Mouse (Mus musculus) lung, postnatal 0 days (tissue): ENCODE measurements around the gene Vps26c. TPM values are rescaled to one million over a fixed set of nuclear protein-coding genes. Genes with fewer than 3 reads are reported as not detected.
"Not testable (repeated sequence)": the region's sequence is repeated elsewhere in the genome, so short reads cannot be mapped to it uniquely, and the experiment has no call there.

Source experiments
- ATAC-seq: fragments of 200-750 bp; cut with Nextera tagmentation; 2 replicates; pipeline ENCODE4 v1.8.0; 2017; ENCODE audit warnings: moderate library complexity
- DNase-seq: peaks from one replicate; pipeline ENCODE4 v3.0.0-alpha.2; 2016; ENCODE audit warnings: low spot score
- H3K27ac ChIP-seq: fragments of 300-500 bp; sonication (generic); 2 replicates; pipeline ENCODE4 v1.5.1; 2014; ENCODE audit warnings: antibody characterized with exemption, mild to moderate bottlenecking, low read length, mixed read lengths
- H3K27me3 ChIP-seq: fragments of 300-500 bp; sonication (generic); replicated peaks from 2 replicates; pipeline ENCODE4 v1.6.1; 2014; ENCODE audit warnings: low read length, mixed read lengths; ENCODE audit not compliant: insufficient read depth
- H3K36me3 ChIP-seq: fragments of 300-500 bp; sonication (generic); 2 replicates; pipeline ENCODE4 v1.6.1; 2014; ENCODE audit warnings: low read length, mixed read lengths; ENCODE audit not compliant: insufficient read depth
- H3K4me1 ChIP-seq: fragments of 300-500 bp; sonication (generic); 2 replicates; pipeline ENCODE4 v1.6.1; 2014; ENCODE audit warnings: antibody characterized with exemption, low read depth, low read length, mixed read lengths; ENCODE audit not compliant: insufficient read depth
- H3K4me2 ChIP-seq: fragments of 300-500 bp; sonication (generic); replicated peaks from 2 replicates; pipeline ENCODE4 v1.6.1; 2014; ENCODE audit warnings: low read depth, mild to moderate bottlenecking, low read length, moderate library complexity, mixed read lengths
- H3K4me3 ChIP-seq: fragments of 300-500 bp; sonication (generic); 2 replicates; pipeline ENCODE4 v1.5.1; 2014; ENCODE audit warnings: low read depth, low read length
- H3K9ac ChIP-seq: fragments of 300-500 bp; sonication (generic); replicated peaks from 2 replicates; pipeline ENCODE4 v1.6.1; 2014; ENCODE audit warnings: low read depth, mild to moderate bottlenecking
- H3K9me3 ChIP-seq: fragments of 300-500 bp; sonication (generic); 2 replicates; pipeline ENCODE4 v1.6.1; 2016; ENCODE audit warnings: low read length, mixed read lengths
- CTCF ChIP-seq: IDR thresholded peaks from 2 replicates; pipeline ENCODE4 v1.5.1; 2016; ENCODE audit warnings: antibody characterized with exemption, mild to moderate bottlenecking
- EP300 ChIP-seq: IDR thresholded peaks from 2 replicates; pipeline ENCODE4 v1.6.1; 2016; ENCODE audit warnings: antibody characterized with exemption, mild to moderate bottlenecking, control low read depth
- WGBS: fragments of 180-500 bp; shearing (Covaris S2); extraction: QIAGEN DNeasy Blood & Tissue Kit; methylation state at CpG from one replicate; pipeline ENCODE4 v1.1.7; 2014; 5-methylcytosine and 5-hydroxymethylcytosine counted together
- polyA plus RNA-seq: library from polyadenylated mRNA; unstranded; fragments of >200 nt; fragmentation: Nextera tagmentation; extraction: Ambion mirVana; gene quantifications from 2 replicates; pipeline ENCODE4 v1.2.1, GENCODE M21; 2015

Vps26c gene
- polyA plus RNA-seq, 1 experiment from 2014 or later = 46.6 TPM

GRCm38 (mm10) chr16:94467337-94468055 lies 59.1 kb downstream of the Vps26c start:
- TF ChIP-seq EP300 (no peak), CTCF (no peak)
- no peak for ATAC-seq
- Histone ChIP-seq H3K4me2 (no peak overlapping the region), H3K4me1 (no peaks in the 10 kb centered on the region), H3K4me3 (no peak overlapping the region), H3K9ac (no peak overlapping the region), H3K36me3 (peaks cover 24% of the 10 kb centered on the region; the same call in 1 of the 2 replicates), H3K9me3 (no peaks in the 10 kb centered on the region), H3K27ac (no peak overlapping the region), H3K27me3 (no peaks in the 10 kb centered on the region)
- no peak for DNase-seq
- WGBS = 85% methylated on average over 11 of the region's 11 CpGs

- H3K27me3 ChIP-seq, H3K9ac ChIP-seq, DNase-seq, ATAC-seq, H3K9me3 ChIP-seq, H3K27ac ChIP-seq, H3K4me3 ChIP-seq, H3K4me2 ChIP-seq, H3K4me1 ChIP-seq: not testable (repeated sequence)
- peaks cover 32% of the 10 kb centered on the region; the same call in 1 of the 2 replicates for H3K36me3 ChIP-seq
- WGBS = 94% methylated on average over 7 of the region's 7 CpGs
These were observed 60.3 kb downstream of the Vps26c start for GRCm38 (mm10) chr16:94466317-94466716.

DNA sequence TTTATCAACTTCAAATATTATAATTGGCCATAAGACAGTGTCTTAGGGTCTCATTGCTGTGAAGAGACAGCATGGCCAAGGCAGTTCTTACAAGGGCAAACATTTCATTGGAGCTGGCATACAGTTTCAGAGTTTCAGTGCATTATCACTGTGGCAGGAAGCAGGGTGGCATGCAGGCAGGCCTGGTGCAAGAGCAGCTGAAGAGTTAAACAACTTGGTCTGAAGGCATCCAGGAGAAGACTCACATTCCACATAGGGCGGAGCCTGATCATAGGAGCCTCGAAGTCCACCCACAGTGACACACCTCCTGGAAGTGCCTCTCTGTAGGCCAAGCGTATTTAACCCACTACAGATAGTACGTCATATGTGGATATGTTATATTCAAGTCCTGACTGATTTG lies 60.7 kb downstream of the Vps26c start:
- no peaks in the 10 kb centered on the region for H3K9me3 ChIP-seq
- H3K4me1 ChIP-seq = no peaks in the 10 kb centered on the region
- peaks cover 36% of the 10 kb centered on the region; the same call in 1 of the 2 replicates for H3K36me3 ChIP-seq
- TF ChIP-seq EP300 (no peak), CTCF (no peak)
- H3K9ac ChIP-seq = no peak overlapping the region
- no peaks in the 10 kb centered on the region for H3K27me3 ChIP-seq
- ATAC-seq = no peak
- 78% methylated on average over 4 of the region's 4 CpGs for WGBS
- H3K4me2 ChIP-seq = no peak overlapping the region
- DNase-seq = no peak
- no peak overlapping the region for H3K27ac ChIP-seq
- H3K4me3 ChIP-seq = no peak overlapping the region

DNA sequence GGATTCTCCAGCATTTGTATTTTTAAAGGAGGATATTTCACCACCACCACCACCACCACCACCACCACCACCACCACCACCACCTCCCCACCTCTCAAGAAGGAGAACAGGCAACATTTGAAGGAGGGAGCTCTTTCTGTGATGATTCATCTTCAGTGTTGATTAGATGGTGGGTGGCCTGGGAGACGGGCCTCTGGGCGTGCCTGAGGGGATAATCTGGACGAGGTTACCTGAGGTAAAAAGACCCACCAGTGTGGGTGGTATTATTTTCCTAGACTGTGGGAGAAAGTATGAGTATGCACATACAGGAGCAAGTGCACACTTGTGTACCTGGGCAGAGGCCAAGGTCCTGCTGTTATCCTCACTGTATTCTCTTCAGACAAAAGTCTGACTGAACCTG lies 62.6 kb downstream of the Vps26c start:
- no peaks in the 10 kb centered on the region for H3K4me1 ChIP-seq
- H3K9me3 ChIP-seq = no peaks in the 10 kb centered on the region
- DNase-seq (no peak), ATAC-seq (no peak)
- TF ChIP-seq EP300 (no peak), CTCF (no peak)
- no peak overlapping the region for H3K27ac ChIP-seq
- WGBS = 85% methylated on average over 3 of the region's 3 CpGs
- no peak overlapping the region for H3K9ac ChIP-seq
- H3K36me3 ChIP-seq = peaks cover 40% of the 10 kb centered on the region; the same call in 1 of the 2 replicates
- no peak overlapping the region for H3K4me3 ChIP-seq
- H3K27me3 ChIP-seq = no peaks in the 10 kb centered on the region
- H3K4me2 ChIP-seq = no peak overlapping the region

- H3K4me2 ChIP-seq = no peak overlapping the region
- DNase-seq (no peak), ATAC-seq (no peak)
- H3K27me3 ChIP-seq = no peaks in the 10 kb centered on the region
- peaks cover 21% of the 10 kb centered on the region; the same call in 1 of the 2 replicates for H3K36me3 ChIP-seq
- H3K4me1 ChIP-seq = 0 out of 2 replicates have a peak, but pooled peaks cover 5% of the 10 kb centered on the region
- H3K9me3 ChIP-seq = no peaks in the 10 kb centered on the region
- no peak overlapping the region for H3K9ac ChIP-seq
- H3K27ac ChIP-seq = no peak overlapping the region
- H3K4me3 ChIP-seq = no peak overlapping the region
- WGBS = 61% methylated on average over 4 of the region's 4 CpGs
- TF ChIP-seq EP300 (no peak), CTCF (no peak)
These were observed 72.5 kb downstream of the Vps26c start for GRCm38 (mm10) chr16:94454146-94454545.

GRCm38 (mm10) chr16:94452768-94453167 lies 73.9 kb downstream of the Vps26c start:
- Histone ChIP-seq H3K36me3 (peaks cover 30% of the 10 kb centered on the region; the same call in 1 of the 2 replicates), H3K4me3 (no peak overlapping the region), H3K4me2 (no peak overlapping the region), H3K27ac (no peak overlapping the region), H3K9ac (no peak overlapping the region), H3K9me3 (no peaks in the 10 kb centered on the region), H3K4me1 (0 out of 2 replicates have a peak, but pooled peaks cover 5% of the 10 kb centered on the region), H3K27me3 (no peaks in the 10 kb centered on the region)
- DNase-seq = peak; percentile 9
- TF ChIP-seq EP300 (no peak), CTCF (no peak)
- 59% methylated on average over 4 of the region's 4 CpGs for WGBS
- no peak for ATAC-seq
